Mouse (Mus musculus): ENCODE data around the gene Adgrf3. TPM values are rescaled to one million over a fixed set of nuclear protein-coding genes. Genes with fewer than 3 reads are reported as not detected.

Adgrf3 gene
- polyA plus RNA-seq, 3 experiments from 2014 or later, result 0.32 TPM; not detected in 2

- ATAC-seq, result no peak
These were observed 57.2 kb downstream of the Adgrf3 start for GRCm38 (mm10) chr5:30148133-30148920.

- no peak for ATAC-seq
These were observed 59.0 kb downstream of the Adgrf3 start for GRCm38 (mm10) chr5:30146526-30146925.

Other genes with a start within 250 kb of the Adgrf3 start
- gene Il6, start 192.6 kb downstream of the Adgrf3 start, polyA plus RNA-seq (2017; shearing (Covaris generic)), result under 1 TPM in 2 of 3 experiments, not detected in 1; 0.35 to 0.45 TPM
- 100 to 1,000 TPM in 1 of 3 experiments, 10 to 100 TPM in 2; 65.9 to 350 (median 91.1) TPM for gene Tyms, start 132.1 kb downstream of the Adgrf3 start, polyA plus RNA-seq (2017; shearing (Covaris generic))
- not detected for gene Garem2, start 100.6 kb downstream of the Adgrf3 start, polyA plus RNA-seq (2017; shearing (Covaris generic))
- not detected for gene 3110082J24Rik, start 99.6 kb downstream of the Adgrf3 start, polyA plus RNA-seq (2017; shearing (Covaris generic))
- gene Hadha, start 50.6 kb downstream of the Adgrf3 start, polyA plus RNA-seq (2017; shearing (Covaris generic)), result 10 to 100 TPM; 79.2 to 82.8 (median 79.2) TPM
- 100 to 1,000 TPM; 114 to 157 (median 125) TPM for gene Hadhb, start 50.5 kb downstream of the Adgrf3 start, polyA plus RNA-seq (2017; shearing (Covaris generic))
- 10 to 100 TPM; 18.1 to 26.0 (median 25.3) TPM for gene Selenoi, start 26.9 kb upstream of the Adgrf3 start, polyA plus RNA-seq (2017; shearing (Covaris generic))
- 1 to 10 TPM in 2 of 3 experiments, under 1 TPM in 1; 0.50 to 3.1 (median 1.5) TPM for gene Drc1, start 75.7 kb upstream of the Adgrf3 start, polyA plus RNA-seq (2017; shearing (Covaris generic))